Mouse (Mus musculus): ENCODE data around the gene Mfsd4a.
A peak's percentile ranks its signal among the peaks of the same experiment; 100 is the strongest.

Gene Mfsd4a

DNA sequence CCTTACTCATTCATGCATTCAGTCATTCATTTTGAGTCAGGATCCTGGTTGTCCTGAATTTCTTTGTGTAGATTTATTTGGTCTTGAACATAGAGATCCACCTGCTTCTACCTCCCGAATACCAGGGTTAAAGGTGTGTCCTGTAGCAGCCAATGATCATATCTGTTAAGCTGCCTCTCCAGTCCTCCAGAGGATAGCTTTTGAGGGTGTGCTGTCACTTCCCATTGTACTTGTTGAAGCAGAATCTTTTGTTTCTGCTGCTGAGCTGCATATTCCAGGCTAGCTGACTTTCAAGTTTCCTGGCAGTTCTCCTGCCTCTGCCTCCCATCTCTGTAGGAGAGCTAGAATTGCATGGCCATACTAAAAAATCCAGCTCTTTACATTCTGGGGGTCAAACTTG lies 51.2 kb downstream of the Mfsd4a start:
- DNase-seq (ENCODE audit: low read depth, low spot score): no peak

DNA sequence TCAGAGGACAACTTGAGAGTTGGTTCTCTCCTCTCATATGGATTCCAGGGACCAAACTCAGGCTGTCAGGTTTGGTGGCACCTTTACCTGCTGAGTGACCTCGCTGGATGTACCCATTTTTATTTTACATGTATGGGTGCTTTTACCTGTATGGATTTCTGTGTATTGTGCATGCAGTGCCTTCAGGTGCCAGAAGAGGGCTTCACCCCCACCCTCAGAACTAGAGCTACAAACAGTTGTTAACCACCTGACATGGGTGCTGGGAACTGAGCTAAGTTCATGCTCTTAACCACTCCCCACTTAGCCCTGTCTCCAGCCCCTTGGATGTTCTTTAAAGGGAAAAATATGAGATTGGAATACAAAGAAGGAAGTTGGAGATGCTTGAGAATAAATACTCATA lies 53.1 kb downstream of the Mfsd4a start:
- no peak for DNase-seq (ENCODE audit: low read depth, low spot score)

- no peak for DNase-seq (ENCODE audit: low read depth, low spot score)
Measured at GRCm38 (mm10) chr1:132012861-132013260, 55.0 kb downstream of the Mfsd4a start.

DNA sequence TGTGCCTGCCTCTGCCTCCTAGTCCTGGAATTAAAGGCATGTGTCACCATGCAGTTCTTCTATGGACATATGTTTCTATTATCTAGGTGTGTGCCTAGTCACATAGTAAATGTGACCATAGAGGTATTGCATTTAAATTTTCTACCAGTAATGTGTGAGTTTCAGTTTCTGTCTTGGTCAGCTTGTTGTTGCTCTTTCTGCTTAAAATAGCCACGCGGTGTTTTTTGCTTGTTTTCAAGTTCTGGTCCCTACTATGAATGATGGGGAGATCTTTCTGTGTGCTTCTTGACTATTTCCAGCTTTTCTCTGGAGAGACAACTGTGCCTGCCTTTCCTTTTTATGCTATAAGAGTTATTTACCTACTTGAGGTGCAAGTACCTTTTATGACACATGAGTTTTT lies 56.1 kb downstream of the Mfsd4a start:
- no peak for DNase-seq (ENCODE audit: low read depth, low spot score)

DNA sequence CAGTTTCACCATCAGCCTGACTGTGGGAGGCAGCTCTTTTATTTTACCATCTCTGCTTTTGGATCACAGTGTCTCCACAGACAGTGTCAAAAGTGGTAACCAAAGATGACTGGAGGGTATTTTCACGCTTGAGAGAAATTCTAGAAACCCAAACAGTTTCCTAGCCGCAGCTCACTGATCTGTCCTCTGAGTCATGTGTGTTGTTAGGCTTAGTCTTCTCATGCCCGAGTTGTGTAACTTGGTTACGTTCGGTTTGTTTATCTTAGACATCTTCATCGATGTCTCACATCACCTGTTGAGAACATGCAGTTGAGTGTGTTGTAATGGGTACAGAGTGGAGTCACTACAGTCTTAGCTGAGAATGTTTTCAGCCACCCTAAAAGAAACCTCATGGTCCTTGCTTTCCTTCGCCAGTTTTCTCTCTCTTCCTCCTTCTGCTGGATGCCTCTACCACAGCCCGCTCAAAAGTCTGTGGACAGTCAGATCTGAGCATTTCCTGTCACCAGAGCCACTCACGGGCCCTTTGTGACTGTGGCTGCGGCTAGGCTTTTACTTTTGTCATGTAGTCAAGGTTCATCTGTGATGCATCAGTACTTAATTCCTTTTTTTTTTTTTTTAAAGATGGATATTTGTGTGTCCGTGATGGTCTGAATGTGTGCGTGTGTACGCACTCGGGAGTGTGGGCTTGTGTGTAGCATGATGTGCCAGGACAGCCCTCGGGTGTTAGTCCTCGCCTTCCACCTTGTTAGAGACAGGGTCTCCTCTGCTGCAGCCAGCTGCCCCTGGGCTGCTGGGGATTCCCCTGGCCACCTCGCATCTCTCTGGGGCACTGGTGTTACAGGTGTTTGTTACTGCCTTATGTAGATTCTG lies 57.0 kb downstream of the Mfsd4a start:
- no peak for DNase-seq (ENCODE audit: low read depth, low spot score)

DNA sequence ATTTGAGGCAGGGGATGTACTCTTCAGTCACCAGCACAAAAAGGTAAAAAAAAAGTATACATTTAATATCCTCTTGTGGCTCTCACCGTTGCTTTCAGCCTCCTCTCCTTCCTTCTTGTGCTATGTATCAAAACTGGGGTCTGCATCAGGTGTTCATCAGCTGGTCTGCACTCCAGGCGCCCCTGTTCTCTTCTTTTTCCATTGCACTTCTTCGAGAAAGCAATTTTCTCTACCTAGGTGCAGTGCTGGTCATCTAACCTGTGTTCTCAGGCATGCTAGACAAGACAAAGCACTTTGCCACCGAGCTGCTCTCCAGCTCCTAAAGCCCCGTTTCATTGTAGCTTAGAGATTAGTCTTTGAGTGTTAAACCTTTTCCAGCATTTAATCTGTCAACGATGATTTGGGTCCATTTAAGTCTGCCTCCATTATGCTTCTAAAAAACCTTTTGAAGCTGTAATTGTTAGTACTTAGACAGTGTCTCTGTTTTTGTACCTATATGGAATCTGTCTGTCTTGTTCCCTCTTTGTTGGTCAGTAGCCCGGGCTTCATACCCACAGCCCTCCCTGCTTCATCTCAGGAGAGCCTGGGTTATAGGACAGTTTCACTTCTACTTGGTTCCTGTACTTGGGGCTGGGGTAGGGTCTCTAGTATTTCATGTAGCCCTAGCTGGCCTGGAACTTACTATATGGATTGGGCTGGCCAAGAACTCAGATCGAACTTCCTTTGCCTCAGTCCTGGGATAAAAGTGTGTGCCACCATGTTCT lies 58.8 kb downstream of the Mfsd4a start:
- DNase-seq (ENCODE audit: low read depth, low spot score): no peak

DNA sequence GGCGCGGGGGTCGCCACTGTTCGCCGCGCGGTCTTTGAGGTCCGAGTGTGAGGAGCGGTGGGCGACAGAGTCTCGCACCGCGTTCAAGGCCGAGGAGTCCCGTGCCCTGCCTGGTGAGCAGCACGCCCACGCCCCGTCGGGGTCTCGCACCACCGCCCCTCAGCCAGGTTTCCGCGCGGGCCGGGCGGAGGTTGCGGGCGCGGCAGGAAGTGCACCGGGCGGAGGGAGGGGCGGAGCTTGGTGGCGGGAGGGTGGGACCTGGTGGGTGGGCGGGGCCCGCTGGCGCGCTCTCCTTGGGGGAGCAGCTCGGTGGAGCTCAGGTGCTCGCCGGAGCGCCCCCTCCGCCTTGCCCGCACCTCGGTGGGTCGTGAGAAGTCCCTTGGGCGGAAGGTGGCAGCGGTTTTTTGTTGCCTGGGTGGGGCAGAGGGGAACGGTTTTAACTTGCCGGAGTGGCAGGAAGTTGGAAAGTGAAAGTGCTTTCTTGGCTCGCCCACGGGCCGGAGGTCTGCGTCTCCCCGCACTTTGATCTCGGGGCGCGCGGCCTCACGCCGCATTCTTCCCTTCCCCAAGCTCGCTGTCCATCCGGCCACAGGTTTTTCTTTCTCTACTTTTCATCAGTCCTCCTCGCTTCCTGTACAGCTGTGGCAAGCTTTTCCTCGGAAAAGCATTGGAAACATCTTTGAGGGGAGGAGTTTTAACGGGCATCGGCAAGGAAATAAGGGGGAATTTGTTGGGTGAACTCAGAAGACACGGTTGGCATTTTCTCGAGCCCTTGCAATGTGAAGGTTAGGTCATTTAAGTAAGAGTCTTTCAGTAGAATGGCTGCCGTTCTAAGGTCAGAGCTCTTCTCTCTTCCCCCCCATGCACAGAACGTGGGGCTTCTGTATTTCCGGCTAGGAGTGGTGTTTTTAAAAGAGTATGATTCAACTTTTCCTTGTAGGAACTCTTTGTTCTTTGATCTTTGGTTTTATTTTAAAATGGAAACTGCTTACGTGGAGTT lies 59.7 kb downstream of the Mfsd4a start:
- DNase-seq (ENCODE audit: low read depth, low spot score): peak; percentile 85

DNA sequence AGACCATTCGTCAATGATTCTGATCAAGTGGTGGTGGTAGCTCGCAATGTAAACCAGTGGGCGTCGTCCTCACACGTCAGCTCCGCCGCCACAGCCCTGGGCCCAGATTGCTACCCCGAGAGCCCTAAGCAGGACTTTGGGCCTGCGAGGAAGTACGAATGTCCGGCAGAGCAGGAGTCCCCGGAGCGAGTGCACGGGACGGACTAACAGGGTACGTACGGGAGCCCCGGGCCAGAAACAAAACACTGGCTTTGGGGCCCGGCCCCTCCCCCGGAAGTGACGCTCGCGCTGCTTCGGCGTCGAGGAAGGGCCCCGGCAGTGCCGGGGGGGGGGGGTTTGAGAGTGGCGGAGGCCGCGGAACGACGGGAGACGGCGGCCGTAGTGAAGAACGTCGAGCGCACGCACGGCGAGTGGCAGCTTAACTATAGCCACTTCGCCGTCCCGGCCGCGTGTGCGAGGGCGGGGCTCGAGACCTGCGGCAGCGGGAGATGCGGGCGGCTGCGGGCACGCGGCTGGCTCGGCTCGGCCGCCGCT lies 60.5 kb downstream of the Mfsd4a start, which contains the start of gene Elk4:
Gene Elk4, plus strand, starts transcription at position 326 of the 534 bp plus-strand sequence.
- peak; percentile 87 for DNase-seq (ENCODE audit: low read depth, low spot score)

GRCm38 (mm10) chr1:132006721-132007120 lies 61.1 kb downstream of the Mfsd4a start:
- DNase-seq (ENCODE audit: low read depth, low spot score): no peak

DNA sequence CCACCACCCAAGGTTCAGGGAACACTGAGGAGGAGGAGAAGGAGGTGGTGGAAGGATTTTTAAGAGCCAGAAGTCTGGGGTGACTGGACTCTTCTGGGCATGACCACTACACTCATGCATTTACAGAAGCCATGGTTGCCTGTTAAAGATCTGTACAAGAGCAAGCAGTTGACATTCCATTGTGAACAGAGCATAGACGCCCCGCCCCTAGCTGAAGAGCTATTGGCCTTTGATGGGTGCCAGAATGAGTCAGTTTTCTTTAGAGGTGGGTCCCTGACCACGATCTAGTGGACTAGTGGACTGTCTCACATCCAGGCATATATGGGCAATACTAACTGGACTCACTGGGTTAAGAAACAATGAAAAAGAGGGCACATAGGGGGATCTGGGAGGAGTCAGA lies 61.8 kb downstream of the Mfsd4a start:
- DNase-seq (ENCODE audit: low read depth, low spot score): no peak

DNA sequence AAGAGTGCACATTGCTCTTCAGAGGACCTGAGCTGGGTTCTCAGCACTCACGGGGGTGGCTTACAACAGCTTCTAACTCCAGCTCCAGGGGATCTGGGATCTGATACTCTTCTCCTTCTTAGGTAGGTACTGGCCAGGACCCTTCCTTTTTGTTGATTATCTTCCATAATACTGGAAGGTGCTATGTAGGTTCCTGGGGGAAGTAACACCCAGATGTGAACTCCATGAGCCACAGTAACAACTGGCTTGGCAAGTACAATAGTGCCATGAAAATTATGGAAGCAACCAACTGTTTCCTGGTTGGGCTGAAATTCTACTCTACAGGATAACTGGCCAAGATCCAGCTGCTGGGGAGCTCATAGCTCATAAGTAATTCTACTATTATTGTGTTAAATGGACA lies 62.4 kb downstream of the Mfsd4a start:
- no peak for DNase-seq (ENCODE audit: low read depth, low spot score)

DNA sequence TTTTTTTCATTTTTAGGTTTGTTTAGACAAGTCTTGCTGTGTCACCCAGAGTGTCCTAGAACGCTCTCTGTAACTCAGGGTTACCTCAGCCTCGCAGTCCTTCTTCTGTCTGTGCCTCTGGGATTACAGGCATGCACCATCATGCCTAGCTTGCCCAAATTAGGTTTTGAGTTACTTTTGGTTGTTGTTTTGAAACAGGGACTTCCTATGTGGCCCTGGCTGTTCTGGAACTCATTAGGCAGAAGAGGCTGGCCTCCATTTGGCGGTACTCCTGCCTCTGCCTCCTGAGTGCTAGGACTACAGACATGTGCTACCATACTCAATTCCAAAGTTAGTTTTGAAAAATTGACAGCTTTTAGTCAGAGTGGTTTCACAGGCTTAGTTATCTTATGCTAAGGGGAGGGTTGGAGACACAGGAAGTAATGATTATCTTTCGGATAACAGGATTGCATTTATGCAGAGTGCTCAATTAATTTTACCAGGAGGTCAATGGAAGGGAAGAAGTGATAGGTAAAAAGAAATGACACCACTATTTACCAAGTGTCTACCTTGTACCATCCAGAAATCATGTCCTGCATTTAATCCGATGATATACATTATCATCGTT lies 63.2 kb downstream of the Mfsd4a start:
- no peak for DNase-seq (ENCODE audit: low read depth, low spot score)

- DNase-seq (ENCODE audit: low read depth, low spot score): peak; percentile 40
Measured at GRCm38 (mm10) chr1:132003817-132004216, 64.0 kb downstream of the Mfsd4a start.

- DNase-seq (ENCODE audit: low read depth, low spot score): no peak
Measured at GRCm38 (mm10) chr1:132003111-132003510, 64.8 kb downstream of the Mfsd4a start.

DNA sequence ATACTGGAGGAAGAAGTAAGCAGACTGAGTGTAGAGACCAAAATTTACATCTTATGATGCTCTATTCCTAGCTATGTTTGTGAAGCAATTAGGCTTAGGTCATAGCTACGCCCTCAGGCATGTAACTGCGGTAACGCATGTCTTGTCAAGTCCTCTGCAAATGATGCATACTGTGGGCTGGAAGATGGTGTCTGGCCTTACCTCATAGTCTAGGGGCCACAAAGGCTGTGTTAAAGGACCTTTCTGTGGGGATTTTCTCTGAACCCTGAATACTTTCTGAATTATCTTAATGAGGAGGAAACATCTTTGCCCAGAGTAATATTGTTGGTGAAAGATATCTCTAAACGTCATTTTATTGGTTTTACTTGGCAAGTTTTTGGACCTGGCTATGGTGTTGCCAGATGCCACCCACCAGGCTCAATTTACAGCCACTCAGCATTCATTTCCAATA lies 66.0 kb downstream of the Mfsd4a start:
- DNase-seq (ENCODE audit: low read depth, low spot score): no peak

DNA sequence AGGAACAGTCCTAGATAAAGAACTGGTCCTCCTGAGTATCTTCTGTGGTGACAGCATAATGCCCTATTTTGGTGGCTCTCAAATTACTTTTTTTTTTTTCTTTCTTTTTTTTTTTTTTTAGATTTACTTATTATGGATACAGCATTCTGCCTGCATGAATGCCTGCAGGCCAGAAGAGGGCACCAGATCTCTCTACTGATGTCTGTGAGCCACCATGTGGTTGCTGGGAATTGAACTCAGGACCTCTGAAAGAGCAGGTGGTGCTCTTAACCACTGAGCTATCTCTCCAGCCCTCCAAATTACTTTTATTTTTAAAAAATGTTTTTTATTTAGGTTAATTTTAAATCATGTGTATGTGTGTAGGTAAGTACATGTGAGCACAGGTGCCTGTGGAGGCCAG lies 67.4 kb downstream of the Mfsd4a start:
- DNase-seq (ENCODE audit: low read depth, low spot score): no peak

DNA sequence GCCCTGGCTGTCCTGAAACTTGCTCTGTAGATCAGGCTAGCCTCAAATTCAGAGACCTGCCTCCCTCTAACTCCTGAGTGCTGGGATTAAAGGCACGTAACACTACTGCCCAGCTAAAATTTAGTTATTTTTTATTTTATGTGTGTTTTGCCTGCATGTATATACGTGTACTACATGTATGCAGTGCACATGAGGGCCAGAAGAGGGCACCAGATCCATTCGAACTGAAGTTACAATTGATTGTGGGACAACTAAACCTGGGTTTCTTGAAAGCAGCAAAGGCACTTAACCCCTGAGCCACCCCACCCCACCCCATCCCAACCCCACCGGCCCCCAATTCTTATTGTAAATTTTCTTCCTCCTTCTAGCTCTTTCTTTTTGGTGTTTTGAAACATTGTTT lies 72.8 kb downstream of the Mfsd4a start:
- peak; percentile 46 for DNase-seq (ENCODE audit: low read depth, low spot score)

DNA sequence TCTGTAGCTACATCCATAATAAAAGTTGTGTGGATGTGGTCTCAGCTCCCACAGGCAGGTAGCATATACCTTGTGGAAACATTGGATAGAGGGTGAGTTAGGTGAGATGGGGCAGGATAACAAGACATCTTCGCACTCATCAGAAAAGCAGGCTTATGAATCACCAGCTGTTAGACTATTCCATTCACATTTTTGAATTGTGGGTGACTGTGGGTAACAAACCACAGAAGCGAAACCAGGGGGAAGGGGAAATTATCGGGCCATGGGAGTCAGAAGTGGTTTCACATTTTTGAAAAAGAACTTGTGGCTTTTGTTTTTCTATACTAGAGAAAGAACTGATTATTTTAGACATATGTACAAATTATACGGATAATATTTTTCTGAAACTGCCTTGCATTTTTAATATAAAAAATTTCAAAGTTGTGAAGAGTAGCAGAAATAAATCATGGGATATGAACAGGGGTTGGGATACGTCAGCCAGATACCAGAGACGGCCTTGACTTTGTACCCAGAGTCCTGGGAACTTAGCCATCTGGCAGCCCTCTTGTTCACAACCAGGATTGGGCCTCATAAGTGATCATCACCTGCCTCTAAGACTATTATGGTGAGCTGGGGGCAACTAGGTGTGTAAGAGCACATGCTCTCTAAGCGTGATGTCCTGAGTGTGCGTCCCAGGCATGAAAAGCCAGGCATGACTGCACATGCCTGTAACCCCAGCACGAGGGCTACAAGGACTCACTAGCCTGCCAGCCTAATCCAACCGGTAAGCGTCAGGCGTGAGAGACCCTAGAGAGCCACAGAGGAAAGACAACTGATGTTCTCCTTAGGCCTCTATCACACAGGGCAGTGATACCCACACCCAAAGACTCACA lies 74.5 kb downstream of the Mfsd4a start:
- DNase-seq (ENCODE audit: low read depth, low spot score): no peak

DNA sequence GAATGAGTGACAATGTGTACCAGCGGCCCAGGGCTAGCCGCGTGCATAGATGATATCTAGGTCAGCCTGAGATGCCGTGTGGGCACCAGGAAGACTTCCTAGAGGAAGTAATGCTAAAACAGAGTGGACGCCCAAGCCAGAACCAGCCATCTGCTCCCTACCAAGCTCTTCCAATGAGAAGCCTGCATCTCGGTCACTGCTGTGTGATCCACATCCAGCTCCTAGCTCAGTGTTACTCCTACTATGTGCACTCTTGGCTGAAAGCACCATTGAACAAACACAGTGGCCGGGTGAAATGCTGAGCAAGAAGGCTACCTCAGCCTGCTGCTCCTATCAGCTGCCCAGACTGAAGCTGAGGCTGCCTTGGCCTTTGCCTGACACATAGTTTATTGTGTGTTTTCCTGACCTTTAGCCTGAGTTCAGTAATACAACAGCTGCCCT lies 75.3 kb downstream of the Mfsd4a start:
- DNase-seq (ENCODE audit: low read depth, low spot score): no peak

Measured in forelimb bud, embryonic 11.5 days (tissue).